Mouse (Mus musculus) kidney, adult 2 months (tissue): ENCODE measurements at regions not wholly inside any gene's neighbourhood (a gene's known extent, or its start where the extent isn't known, plus 50 kb on each side); places are given as distances from the start of the nearest gene placed in this dataset.

Experiments
- CTCF ChIP-seq: fragments of 200-500 bp; conservative IDR thresholded peaks from 2 replicates; pipeline ENCODE4 v1.5.1; 2011; ENCODE audit warnings: low read depth, mild to moderate bottlenecking, control low read depth, low read length, moderate library complexity, mixed read lengths; ENCODE audit not compliant: insufficient read depth, insufficient read length
- POLR2A ChIP-seq: fragments of 200-500 bp; IDR thresholded peaks from one replicate; pipeline ENCODE4 v1.6.1; 2011; ENCODE audit warnings: low read depth, low read length, control low read depth

DNA sequence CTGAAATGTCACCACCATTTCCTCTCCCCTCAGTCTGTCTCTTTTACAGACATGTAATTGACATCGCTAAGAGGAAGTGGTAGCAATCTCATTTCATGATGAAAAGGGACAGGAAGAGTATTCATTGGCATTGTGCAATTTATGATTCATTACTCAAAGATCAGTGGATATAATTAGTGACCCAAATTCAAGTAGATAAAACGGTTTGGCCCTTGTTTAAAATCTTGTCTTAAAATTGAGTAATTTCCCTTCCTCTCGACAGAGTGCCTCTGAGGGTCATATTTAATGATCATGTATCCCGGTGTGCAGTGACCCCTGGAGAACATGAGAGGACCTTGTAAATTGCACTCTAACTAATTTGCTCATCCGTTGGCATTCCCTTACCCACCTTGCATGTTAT lies 371.0 kb downstream of the Tmem114 start:
- TF ChIP-seq POLR2A (no peak), CTCF (no peak)
